Mouse (Mus musculus): ENCODE results near the gene Ankrd13a.

The Ankrd13a gene

DNA sequence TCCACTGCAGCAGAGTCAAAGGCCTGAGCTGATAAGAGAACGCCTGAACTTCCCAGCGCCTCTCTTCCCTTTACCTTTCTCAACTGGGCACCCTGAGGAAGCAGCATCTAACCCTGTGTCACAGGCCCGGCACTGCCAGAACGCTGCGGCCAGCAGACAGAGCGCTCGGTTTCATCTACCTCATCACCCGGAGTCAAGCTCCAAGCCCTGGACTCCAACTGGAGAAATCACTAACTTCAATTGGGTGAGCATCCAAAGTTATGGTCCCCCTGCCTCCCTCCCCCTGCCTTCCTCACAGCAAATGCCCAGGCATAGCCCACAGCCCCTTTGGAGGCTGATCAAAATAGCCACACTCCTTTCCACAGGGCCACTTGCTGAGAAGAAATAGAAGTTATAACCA is 7.8 kb upstream of the Ankrd13a start:
- DNase-seq (ENCODE audit: low spot score), result no peak

DNA sequence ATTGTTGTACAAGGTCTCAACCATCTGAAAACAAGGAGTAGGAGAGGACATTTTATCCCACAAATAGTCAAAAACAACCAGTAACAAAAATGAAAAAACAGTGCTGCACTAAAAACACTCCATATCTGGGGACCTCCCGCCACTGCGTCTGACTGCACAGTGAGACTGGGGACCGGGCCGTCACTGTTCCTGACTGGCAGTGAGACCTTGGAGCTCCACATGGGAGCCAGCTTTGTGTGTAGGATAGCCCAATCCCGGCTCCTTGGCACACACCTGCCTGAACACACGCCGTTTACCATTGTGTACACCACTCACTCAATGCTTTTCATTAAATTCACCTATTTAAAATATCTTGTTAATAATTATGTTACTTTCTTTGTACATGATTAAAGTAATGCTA is 7.3 kb upstream of the Ankrd13a start:
- no peak for DNase-seq (ENCODE audit: low spot score)

DNA sequence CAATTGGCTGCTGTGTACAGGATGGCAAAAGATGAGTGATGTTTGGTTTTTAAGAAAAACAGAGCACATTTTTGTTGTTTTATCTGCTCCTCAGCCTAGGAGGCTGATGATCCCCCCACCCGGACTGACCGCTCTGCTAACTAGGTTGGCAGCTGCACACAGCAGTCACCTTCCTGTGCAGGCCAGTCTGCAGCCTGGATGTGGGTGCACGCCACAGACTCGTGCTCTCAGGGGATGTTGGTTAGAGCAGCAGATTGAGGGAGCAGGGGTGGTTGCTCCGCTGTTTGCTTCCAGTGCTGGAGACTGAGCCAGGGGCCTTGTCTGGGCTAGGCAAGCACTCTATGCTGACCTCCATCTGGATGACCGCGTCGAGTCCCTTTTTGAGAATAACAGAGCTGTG is 4.7 kb upstream of the Ankrd13a start:
- DNase-seq (ENCODE audit: low spot score), result no peak

DNA sequence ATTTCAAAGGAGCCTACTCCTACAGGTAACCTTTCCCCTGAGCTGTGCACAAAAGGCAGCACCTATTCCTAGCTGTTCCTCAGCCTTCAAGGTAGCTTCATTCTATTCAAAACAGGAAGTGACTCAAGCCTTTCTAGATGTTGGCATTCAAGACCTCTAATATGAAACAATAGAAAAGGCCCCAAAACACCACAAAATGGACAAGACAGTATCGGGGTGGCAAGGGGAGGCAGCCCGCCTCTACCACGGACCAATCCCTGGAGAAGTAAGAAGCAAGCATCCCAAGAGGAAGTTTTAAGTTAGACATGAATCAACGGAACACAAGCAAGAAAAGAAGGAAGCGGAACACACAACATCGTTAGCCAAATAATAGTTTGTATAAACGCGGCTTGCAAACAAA is 2.7 kb upstream of the Ankrd13a start:
- DNase-seq (ENCODE audit: low spot score), result no peak

DNA sequence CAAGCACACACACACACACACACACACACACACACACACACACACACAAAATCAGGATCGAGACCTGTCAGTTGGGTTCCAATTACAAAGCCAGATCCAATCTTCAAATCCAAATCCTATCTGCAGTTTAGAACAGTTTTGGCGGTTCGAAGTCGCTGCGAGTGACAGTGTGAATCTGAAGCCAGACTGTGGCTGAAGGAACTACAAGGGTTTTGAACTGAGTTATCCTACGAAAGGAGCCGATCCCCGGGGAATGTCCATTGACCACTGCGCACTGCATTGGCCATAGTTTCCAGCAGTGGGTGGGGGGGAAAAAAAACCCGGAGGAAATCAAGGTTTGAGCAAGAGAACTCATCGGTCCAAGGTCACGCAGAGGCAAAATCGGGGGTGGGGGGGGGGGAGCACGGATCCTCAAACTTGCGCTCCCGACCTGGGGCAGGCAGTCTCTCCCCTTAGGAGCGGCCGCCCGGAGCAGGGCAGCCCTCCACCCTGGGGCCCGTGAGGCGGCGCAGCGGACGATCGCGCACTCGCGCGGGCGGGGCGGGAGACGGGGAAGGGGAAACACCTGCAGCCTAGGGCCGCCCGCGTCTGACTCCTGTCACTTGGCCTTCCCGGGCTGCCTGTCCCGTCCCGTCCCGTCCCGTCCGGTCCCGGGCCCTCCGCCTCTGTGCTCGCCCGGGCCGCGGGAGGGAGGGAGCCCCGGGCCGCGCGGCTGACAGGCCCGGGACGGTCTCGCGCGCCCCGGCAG is 1.8 kb upstream of the Ankrd13a start:
- DNase-seq (ENCODE audit: low spot score), result peak; percentile 67

DNA sequence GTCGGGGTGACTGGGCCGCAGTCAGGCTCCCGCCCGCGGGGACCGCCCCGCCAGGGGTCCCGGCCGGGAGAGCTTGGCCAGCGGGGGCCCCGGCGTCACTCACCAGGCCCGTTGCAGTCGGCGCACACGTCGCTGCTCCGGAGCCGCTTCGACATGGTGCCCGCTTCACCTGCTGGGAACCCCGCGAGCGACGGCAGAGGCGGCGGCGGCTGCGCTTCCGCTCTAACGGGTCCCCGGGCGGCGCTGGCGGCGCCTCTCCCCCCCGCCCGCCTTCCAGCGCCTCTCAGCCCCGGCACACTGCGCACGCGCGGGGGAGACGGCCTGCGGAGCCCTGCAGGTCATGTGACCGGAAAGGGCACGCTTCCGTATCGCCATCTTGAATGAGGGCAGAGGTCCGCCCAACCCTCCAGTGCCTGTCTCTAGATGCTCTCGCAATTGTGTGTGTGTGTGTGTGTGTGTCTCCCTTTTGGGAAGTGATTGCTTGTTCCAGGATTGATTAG is 1.2 kb upstream of the Ankrd13a start:
- peak; percentile 97 for DNase-seq (ENCODE audit: low spot score)

DNA sequence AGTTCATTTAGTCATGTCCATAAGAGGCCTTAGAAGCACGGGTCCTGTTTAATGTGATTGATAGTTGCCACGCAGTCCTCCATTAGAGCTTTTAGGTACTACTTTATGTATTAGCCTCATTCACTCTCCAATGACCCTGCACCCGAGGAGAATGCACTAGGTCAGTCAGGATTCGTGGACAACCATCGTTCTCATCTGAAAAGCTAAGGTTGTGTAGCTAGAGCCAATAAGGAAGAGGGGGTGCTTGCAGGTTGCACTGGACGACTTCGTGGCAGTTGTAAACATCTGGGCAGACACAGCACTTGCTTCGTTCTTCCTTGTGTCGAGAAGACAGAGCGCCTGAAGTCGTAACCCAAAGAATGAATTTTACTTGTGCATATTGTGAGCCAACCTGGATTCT is 697 bp upstream of the Ankrd13a start:
- DNase-seq (ENCODE audit: low spot score), result no peak

DNA sequence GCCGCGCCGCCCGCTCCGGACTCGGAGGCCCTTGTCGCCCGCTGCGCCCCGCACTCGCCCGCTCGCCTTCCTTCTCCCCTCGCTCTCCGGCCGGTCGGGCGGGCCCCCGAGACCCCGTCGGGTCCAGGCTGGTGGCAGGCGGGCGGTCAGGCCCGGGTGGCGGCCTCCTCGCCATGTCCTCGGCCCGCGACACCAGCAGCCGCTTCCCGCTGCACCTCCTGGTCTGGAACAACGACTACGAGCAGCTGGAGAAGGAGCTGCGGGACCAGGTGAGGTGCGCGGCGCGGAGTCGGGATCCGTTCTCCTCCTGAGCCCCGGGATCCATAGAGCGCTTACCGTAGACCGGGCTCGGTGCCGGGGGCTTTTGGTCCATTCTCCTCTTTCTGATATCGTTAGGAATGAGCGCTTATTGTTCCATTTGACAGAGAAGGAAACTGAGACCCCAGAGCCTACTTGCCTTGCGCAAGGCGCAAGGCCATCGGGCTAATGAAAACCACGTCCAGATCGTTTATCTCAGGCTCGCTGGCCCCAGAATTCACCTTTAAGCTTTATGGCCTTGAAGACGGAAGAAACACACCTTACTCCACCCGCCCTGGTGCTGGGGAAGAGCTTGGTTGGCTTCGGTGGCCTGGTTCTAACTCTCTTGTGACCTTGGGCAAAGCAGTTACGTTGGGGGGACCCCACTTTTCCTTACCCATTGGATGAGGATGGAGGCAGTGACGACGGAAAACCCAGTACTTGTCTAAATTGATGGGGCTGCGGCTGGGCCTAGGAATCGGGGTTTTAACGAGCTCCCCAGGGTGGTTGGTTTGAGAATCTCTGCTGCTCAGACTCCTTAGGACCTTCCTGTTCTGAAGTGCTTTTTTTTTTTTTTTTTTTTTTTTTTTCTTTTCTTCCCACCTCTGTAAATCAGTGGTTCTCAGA is 841 bp downstream of the Ankrd13a start, which contains the start of gene Git2:
TSS of gene Git2 (minus strand) at position 462 of the 924 bp plus-strand sequence.
- DNase-seq (ENCODE audit: low spot score), result peak; percentile 27

DNA sequence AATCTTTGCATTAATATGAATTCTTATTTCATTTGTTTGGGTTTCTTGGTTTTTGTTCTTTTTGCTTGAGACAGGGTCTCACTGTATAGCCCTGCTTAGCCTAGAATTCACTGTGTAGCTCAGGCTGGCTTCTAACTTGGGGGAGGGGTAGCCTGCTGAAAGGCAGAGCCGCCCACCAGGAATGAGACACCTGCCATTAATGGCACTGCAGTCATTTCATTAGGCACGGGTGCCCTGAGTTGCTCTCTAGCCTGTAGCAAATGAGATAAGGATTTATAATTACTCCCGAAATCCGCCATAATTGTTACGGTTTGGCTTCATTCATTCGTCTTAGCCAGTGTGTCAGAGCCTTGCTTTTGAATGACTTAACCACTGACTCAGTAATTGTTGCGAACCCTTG is 1.7 kb downstream of the Ankrd13a start:
- no peak for DNase-seq (ENCODE audit: low spot score)

DNA sequence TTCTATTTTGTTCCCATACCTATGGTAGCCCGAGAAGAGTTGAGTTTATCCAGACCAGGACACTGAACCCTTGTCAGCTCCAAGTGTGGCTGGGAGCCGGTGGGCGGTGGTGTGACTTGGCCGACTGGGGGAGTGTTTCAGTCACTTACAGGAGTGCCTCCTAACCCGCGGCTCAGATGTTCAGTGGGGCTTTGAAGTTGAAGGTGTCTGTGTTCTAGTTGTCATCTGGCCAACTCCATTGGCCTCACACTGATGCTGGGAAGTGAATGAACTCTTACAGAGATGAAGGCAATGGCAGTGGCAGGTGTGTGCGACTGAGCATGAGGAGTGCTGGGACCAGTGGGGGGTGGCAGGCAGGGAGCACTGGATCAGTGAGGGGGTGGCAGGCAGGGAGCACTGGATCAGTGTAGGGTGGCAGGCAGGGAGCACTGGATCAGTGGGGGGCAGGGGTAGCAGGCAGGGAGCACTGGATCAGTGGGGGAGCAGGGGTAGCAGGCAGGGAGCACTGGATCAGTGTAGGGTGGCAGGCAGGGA is 5.5 kb downstream of the Ankrd13a start:
- DNase-seq (ENCODE audit: low spot score), result no peak

DNA sequence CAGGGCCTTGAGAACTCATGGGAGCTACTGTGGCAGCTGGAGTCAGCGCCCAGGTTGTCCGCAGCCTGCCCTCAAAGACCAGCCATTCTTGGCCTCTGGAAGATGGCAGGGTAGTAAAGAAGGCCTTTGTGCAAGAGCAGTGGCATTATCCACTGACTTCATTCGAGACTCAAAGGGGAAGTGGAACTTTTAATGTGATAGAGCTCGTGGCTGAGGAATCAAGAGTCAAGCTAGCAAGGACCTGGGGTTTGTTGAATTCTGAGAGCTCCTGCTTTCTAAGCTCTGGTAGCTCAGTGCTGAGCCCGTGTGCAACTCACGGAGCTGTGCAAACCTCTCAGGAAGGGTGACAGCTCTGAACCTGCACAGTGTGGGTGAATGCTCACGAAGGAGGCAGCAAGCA is 6.4 kb downstream of the Ankrd13a start:
- DNase-seq (ENCODE audit: low spot score), result no peak

DNA sequence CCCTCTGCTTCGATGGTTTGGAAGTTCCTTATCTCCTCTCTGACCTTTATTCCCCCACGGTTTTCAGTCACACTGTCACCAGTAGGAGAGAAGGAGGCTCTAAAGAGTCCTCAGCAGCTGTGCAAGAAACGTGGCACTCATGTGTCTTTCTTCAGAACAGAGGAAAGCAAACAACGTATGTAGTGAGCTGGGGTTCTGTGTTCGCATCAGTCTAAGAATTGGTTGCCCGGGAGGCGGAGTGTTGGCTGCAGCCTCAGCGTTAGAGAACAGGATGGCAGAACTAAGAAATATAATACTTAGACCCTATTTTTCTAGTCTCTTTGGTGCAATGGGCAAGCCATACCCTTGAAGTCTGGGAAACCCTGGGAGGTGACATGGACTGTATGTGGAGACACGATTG is 8.5 kb downstream of the Ankrd13a start:
- no peak for DNase-seq (ENCODE audit: low spot score)

DNA sequence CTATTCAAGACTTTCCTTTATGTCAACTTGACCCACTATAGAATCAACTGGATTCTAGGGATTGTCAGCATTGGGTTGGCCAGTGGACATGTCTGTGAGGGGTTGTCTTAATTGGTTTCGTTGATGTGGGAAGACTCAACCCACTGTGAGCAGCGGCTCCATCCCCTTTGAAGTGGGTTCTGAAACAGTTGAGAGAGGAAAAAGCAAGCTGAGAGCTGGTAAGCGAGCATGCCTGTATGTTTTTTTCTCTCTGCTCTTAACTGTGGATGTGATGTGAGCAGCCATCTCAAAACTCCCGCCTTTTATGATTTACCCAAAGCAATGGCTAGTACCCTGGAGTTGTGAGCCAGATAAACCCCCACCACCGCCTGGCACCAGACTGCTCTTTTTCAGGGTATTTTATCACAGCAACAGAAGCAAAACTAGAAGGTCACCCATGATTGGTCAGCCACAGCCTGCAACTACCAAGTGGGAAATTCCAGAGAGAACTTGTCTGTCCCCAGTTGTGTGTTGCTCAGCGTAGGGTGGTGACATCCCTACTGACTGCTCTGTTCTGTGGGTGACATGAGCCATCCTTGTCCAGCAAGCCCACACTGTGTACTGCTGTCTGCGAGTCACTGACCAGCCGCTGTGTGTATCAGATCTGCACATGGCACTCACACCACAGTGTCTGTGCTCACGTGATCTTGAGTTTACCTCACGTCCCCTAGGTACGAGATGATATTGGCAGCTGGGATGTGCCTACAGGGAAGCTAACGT is 9.1 kb downstream of the Ankrd13a start:
- no peak for DNase-seq (ENCODE audit: low spot score)

DNA sequence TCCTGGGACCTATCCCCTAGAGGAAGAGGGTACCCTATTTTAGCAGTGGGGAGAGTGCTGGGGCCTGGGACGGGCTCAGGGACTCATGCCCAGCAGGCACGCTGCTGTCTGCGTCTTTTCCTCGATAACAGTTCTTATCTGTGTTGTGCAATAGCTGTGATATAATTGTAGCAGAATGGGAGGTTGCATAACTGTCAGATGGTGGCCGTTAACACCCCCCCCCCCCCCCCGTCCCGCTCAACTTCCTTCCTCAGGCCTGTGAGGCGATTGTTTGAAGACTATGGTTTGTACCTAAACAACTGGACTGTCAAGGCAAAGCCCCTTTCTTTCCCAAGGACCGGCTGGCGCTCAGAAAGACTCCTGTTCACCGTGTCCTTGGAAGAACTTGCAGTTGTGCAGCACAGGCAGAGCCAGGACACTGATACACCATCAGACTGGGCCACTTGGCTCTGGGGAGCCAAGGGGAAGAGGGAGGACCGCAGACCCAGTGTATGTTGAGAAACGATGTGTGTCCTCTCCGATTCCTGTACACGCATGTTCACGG is 10.2 kb downstream of the Ankrd13a start:
- peak; percentile 40 for DNase-seq (ENCODE audit: low spot score)

DNA sequence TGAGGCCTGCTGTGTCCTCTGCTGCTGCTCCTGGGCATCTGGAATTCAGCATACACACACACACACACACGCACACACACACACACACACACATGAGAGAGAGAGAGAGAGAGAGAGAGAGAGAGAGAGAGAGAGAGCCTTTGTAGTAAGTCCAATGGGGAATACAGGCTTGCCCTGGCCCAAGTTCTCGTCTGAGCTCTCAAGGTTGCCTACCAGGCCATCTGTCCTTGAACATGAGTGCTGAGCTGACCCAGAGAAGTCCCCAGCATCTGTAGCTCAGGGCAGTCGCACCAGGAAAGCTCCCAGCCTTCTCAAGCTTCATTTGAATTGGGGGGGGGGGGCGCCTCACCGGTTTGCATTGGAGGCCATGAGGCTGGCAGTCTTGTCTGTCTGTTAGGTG is 10.7 kb downstream of the Ankrd13a start:
- DNase-seq (ENCODE audit: low spot score), result no peak

DNA sequence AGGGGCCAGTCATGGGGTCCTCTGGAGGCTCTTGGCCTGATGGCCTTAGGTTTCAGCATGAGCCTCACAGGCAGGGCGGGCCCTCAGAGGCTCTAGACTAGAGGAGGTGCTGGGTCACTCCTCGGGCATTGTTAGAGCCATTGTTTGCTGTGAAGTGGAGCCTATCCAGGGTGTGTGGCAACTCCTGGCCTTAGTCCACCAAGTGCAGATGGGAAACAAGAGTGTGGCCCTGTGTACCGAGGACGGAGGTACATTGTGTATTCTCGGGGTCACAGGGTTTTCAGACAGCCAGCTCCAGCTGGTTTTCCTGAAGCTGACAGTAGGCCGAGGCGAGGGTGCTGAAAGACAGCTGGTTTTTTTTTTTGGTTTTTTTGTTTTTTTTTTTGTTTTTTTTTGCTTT is 18.8 kb downstream of the Ankrd13a start:
- no peak for DNase-seq (ENCODE audit: low spot score)

DNA sequence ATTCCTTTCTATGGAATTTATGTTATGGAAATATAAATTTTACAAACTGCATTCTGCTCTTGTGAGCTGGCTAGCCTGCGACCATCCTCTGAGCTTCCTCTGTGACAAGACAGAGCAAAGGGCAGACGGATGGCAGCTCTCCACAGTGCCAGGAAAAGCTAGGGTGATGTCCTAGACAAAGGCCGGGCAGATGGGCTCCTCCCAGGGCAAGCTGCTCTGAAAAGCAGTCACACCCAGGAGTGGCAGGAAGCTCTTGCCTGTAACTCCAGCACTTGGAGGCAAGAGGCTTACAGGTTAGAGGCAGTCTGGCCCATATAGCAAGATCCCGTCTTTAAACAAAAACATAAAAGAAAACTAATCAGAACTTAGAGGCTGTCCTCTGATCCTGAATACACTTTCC is 20.1 kb downstream of the Ankrd13a start:
- no peak for DNase-seq (ENCODE audit: low spot score)

DNA sequence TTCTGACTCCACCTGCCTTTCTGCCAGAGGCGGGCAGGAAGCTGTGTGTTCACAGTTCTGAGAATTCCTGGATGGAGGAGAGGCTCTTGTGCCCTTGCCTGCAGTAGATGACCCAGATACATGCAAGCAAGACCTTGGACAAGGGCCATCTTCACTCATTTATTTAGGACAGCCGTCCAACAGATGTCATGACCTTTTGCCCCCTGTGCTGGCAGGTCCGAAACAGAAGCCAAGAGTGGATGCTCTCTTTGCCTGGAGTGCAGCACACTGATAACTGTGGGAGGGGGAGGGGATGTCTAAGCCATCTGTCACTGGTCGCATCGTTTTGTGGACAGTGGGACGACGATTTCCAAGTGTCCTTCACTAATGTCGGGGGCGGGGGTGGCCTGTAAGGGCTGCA is 20.8 kb downstream of the Ankrd13a start:
- no peak for DNase-seq (ENCODE audit: low spot score)

DNA sequence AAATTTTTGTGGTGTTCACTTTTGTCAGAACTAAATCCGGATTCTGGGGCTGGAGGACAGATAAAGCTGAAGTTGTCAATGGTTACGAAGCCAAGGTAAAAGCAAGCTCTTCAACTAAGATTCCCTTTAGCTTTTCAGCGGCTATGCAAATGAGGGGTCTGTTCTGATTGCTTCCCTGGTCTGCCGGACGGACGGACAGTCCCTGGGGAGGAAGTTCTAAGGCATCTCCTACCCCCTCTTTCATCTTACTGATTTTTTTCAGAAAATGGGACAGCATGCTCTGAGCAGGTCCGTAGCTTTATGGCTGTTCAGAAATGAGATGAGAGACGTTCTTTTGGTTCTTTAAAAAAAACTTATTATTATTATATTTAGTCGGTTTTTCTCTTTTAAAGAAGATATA is 21.2 kb downstream of the Ankrd13a start:
- no peak for DNase-seq (ENCODE audit: low spot score)

DNA sequence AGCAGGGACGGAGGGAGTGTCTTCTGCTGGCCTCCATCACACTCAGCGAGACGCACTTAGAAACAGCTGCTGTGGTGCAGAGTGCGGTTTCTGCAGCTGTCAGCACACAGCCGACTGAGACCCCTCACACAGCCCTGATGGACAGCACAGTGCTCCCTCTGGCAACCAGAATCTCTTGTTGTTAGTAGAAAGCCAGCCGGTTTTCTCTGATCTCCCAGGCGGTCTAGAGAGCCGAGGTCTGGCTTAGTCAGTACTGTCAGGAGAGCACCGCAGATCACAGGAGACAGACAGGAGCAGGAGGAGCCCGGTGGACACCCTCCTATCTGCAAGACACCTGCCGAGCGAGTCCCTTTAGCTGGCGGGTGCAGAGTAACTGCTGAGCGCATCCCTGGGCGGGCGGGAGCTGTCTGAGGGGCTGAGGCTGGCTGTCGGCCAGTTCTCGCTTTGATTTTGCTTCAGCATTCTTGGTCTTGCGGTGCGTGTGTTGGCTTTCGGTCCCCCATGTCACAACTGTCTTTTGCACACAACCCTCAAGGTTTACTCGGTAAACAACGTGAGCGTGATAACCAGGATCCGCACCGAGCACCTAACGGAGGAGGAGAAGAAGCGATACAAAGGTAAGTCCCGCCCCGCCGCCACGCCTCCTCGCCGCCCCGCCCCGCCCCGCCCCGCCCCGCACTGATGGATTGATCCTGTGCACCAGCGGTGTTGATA is 22.0 kb downstream of the Ankrd13a start:
- peak; percentile 38 for DNase-seq (ENCODE audit: low spot score)

DNA sequence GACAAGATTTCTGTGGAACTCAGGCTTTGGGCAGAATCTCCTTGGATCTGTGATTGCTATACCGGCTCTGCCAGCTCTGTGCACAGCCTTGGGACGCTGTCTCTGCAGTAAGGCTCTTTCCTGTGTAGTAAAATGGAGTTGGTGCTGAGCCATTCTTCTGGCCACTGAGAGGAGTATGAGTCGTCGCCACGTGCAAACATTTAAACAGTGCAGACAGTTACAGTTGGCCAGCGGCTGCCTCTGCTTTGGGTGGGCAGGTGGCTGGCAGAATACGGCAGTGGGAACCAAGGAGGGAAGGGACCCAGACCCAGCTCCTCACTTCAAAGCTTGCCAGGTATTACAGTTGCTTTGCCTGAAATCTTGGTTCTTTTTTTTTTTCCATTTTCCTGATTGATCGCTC is 22.8 kb downstream of the Ankrd13a start:
- DNase-seq (ENCODE audit: low spot score), result no peak
